Mouse (Mus musculus): ENCODE measurements at regions not wholly inside any gene's neighbourhood (a gene's known extent, or its start where the extent isn't known, plus 50 kb on each side); places are given as distances from the start of the nearest gene placed in this dataset.

DNA sequence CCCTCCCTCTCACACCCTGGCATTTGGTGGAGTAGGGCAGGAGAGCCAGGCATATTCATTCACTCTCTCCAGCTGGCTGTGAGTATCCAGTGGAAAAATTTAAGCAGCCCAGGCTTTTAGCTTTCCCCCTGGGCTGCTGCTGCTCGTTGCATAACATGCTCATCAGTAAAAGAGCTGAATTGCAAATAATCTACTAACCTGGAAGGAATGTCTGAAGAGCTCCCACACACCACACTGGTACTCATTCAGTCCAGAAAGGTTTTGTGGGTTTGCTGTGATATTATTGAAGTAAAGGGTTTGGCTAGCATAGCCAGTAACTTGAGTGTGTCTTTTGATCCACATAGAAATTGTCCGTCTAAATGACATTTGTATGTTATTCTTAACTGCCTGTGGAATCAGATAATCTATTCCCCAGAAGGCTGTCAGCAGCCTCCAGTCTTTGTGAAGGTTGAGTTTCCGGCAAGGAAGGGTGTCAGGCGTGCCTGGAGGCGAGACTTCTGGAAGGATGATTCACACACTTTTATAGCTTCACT is 334.5 kb upstream of the Trib2 start:
- no peak overlapping the region for H3K27ac ChIP-seq (ENCODE audit: low read length)
- ATAC-seq (ENCODE audit: insufficient number of reproducible peaks, insufficient read depth, low FRiP score, low read depth) = no peak

GRCm38 (mm10) chr12:16146919-16147318 is 330.2 kb upstream of the Trib2 start:
- no peaks in the 10 kb centered on the region for H3K9me3 ChIP-seq (ENCODE audit: control insufficient read depth, low read depth, low read length)
- no peak overlapping the region for H3K27ac ChIP-seq (ENCODE audit: low read length)
- ATAC-seq (ENCODE audit: insufficient number of reproducible peaks, insufficient read depth, low FRiP score, low read depth) = no peak
- H3K4me2 ChIP-seq (replicated peaks; ENCODE audit: low read depth, low read length) = no peak overlapping the region
- no peak overlapping the region for H3K9ac ChIP-seq (replicated peaks; ENCODE audit: low read depth, low read length)
- H3K27me3 ChIP-seq (ENCODE audit: control insufficient read depth, insufficient read depth, low read length) = no peaks in the 10 kb centered on the region
- H3K36me3 ChIP-seq (ENCODE audit: control insufficient read depth, insufficient read depth, low read length) = no peaks in the 10 kb centered on the region
- H3K4me1 ChIP-seq (ENCODE audit: control insufficient read depth, insufficient read depth, low read length) = no peaks in the 10 kb centered on the region
- 74% methylated on average over 2 of the region's 2 CpGs for WGBS
- H3K4me3 ChIP-seq (ENCODE audit: low read depth, low read length) = no peak overlapping the region

More for the DNA sequence above, 334.5 kb upstream of the Trib2 start:
- no peak overlapping the region for H3K9ac ChIP-seq (replicated peaks; ENCODE audit: low read depth, low read length)
- H3K4me1 ChIP-seq (ENCODE audit: control insufficient read depth, insufficient read depth, low read length) = no peaks in the 10 kb centered on the region
- H3K36me3 ChIP-seq (ENCODE audit: control insufficient read depth, insufficient read depth, low read length) = no peaks in the 10 kb centered on the region
- no peaks in the 10 kb centered on the region for H3K9me3 ChIP-seq (ENCODE audit: control insufficient read depth, low read depth, low read length)
- H3K4me2 ChIP-seq (replicated peaks; ENCODE audit: low read depth, low read length) = no peak overlapping the region
- 38% methylated on average over 5 of the region's 5 CpGs for WGBS
- H3K27me3 ChIP-seq (ENCODE audit: control insufficient read depth, insufficient read depth, low read length) = no peaks in the 10 kb centered on the region
- no peak overlapping the region for H3K4me3 ChIP-seq (ENCODE audit: low read depth, low read length)

GRCm38 (mm10) chr12:16145621-16146020 is 328.9 kb upstream of the Trib2 start:
- Histone ChIP-seq H3K36me3 (ENCODE audit: control insufficient read depth, insufficient read depth, low read length) (no peaks in the 10 kb centered on the region), H3K27ac (ENCODE audit: low read length) (no peak overlapping the region), H3K9me3 (ENCODE audit: control insufficient read depth, low read depth, low read length) (no peaks in the 10 kb centered on the region), H3K4me3 (ENCODE audit: low read depth, low read length) (no peak overlapping the region), H3K27me3 (ENCODE audit: control insufficient read depth, insufficient read depth, low read length) (no peaks in the 10 kb centered on the region), H3K9ac (replicated peaks; ENCODE audit: low read depth, low read length) (no peak overlapping the region), H3K4me2 (replicated peaks; ENCODE audit: low read depth, low read length) (no peak overlapping the region), H3K4me1 (ENCODE audit: control insufficient read depth, insufficient read depth, low read length) (no peaks in the 10 kb centered on the region)
- WGBS = 77% methylated on average over 7 of the region's 7 CpGs
- no peak for ATAC-seq (ENCODE audit: insufficient number of reproducible peaks, insufficient read depth, low FRiP score, low read depth)

- no peak overlapping the region for H3K4me2 ChIP-seq (replicated peaks; ENCODE audit: low read depth, low read length)
- no peak overlapping the region for H3K27ac ChIP-seq (ENCODE audit: low read length)
- no peaks in the 10 kb centered on the region for H3K4me1 ChIP-seq (ENCODE audit: control insufficient read depth, insufficient read depth, low read length)
- no peak overlapping the region for H3K9ac ChIP-seq (replicated peaks; ENCODE audit: low read depth, low read length)
- no peak for ATAC-seq (ENCODE audit: insufficient number of reproducible peaks, insufficient read depth, low FRiP score, low read depth)
- no peak overlapping the region for H3K4me3 ChIP-seq (ENCODE audit: low read depth, low read length)
- H3K27me3 ChIP-seq (ENCODE audit: control insufficient read depth, insufficient read depth, low read length) = no peaks in the 10 kb centered on the region
- WGBS = 76% methylated on average over 4 of the region's 4 CpGs
- no peaks in the 10 kb centered on the region for H3K9me3 ChIP-seq (ENCODE audit: control insufficient read depth, low read depth, low read length)
- H3K36me3 ChIP-seq (ENCODE audit: control insufficient read depth, insufficient read depth, low read length) = no peaks in the 10 kb centered on the region
These were observed 324.5 kb upstream of the Trib2 start for GRCm38 (mm10) chr12:16141193-16141592.

DNA sequence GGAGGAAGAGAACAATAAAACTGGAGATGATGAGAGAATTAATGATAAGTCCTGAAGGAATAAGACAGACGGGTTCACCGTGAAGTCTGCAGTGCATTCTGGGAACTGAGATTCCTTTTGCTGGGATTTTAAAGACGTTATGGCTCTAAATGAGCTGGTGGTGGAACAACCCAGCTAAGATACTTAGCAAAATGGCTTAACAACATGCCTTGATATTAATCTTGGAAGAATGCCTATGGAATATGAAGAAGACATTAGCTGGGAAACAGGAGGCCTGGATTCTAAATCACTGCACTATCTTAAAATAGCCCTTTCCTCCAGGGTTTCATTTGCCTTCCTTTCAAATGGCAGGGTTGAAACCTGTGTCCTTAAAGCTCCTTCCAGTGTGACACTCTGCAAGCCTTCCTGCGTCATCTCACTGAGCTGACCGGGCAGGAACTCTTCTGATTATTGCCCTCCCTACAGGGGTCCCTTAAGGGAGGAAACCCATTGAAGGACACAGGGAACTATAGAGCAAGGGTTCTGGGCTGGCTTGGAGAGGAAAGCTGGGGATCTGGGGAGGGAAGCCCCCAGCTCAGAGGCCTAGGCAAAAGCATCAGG is 323.9 kb upstream of the Trib2 start:
- H3K4me3 ChIP-seq (ENCODE audit: low read depth, low read length) = no peak overlapping the region
- H3K9me3 ChIP-seq (ENCODE audit: control insufficient read depth, low read depth, low read length) = no peaks in the 10 kb centered on the region
- H3K27ac ChIP-seq (ENCODE audit: low read length) = no peak overlapping the region
- ATAC-seq (ENCODE audit: insufficient number of reproducible peaks, insufficient read depth, low FRiP score, low read depth) = no peak
- H3K9ac ChIP-seq (replicated peaks; ENCODE audit: low read depth, low read length) = no peak overlapping the region
- 81% methylated on average over 5 of the region's 5 CpGs for WGBS
- no peak overlapping the region for H3K4me2 ChIP-seq (replicated peaks; ENCODE audit: low read depth, low read length)
- no peaks in the 10 kb centered on the region for H3K36me3 ChIP-seq (ENCODE audit: control insufficient read depth, insufficient read depth, low read length)
- no peaks in the 10 kb centered on the region for H3K27me3 ChIP-seq (ENCODE audit: control insufficient read depth, insufficient read depth, low read length)
- no peaks in the 10 kb centered on the region for H3K4me1 ChIP-seq (ENCODE audit: control insufficient read depth, insufficient read depth, low read length)

DNA sequence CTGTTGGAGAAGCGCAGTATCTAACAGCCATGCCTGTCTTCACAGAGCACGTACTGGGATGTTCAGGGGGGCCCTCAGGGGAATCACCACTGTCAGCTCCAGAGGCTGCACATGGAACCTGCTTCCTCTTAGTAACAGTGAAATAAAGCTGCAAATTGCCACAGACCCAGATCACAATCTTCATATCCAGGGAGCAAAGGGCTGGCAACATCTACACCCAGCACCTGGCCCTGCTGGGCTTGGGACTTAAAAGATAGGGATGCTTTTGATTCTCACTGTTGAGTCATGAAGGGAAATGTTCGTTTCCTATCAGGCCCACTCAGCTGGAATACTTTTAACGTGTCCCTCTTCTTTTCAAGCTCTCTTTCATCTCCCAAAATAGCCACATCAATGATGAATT is 322.4 kb upstream of the Trib2 start:
- Histone ChIP-seq H3K4me2 (replicated peaks; ENCODE audit: low read depth, low read length) (no peak overlapping the region), H3K27me3 (ENCODE audit: control insufficient read depth, insufficient read depth, low read length) (no peaks in the 10 kb centered on the region), H3K4me3 (ENCODE audit: low read depth, low read length) (no peak overlapping the region), H3K9ac (replicated peaks; ENCODE audit: low read depth, low read length) (no peak overlapping the region), H3K27ac (ENCODE audit: low read length) (no peak overlapping the region), H3K9me3 (ENCODE audit: control insufficient read depth, low read depth, low read length) (no peaks in the 10 kb centered on the region), H3K4me1 (ENCODE audit: control insufficient read depth, insufficient read depth, low read length) (no peaks in the 10 kb centered on the region), H3K36me3 (ENCODE audit: control insufficient read depth, insufficient read depth, low read length) (no peaks in the 10 kb centered on the region)
- ATAC-seq (ENCODE audit: insufficient number of reproducible peaks, insufficient read depth, low FRiP score, low read depth) = no peak
- WGBS = 66% methylated on average over 4 of the region's 4 CpGs

- 84% methylated on average over 3 of the region's 3 CpGs for WGBS
- Histone ChIP-seq H3K4me1 (ENCODE audit: control insufficient read depth, insufficient read depth, low read length) (no peaks in the 10 kb centered on the region), H3K27ac (ENCODE audit: low read length) (no peak overlapping the region)
These were observed 321.1 kb upstream of the Trib2 start for GRCm38 (mm10) chr12:16137801-16138200.

DNA sequence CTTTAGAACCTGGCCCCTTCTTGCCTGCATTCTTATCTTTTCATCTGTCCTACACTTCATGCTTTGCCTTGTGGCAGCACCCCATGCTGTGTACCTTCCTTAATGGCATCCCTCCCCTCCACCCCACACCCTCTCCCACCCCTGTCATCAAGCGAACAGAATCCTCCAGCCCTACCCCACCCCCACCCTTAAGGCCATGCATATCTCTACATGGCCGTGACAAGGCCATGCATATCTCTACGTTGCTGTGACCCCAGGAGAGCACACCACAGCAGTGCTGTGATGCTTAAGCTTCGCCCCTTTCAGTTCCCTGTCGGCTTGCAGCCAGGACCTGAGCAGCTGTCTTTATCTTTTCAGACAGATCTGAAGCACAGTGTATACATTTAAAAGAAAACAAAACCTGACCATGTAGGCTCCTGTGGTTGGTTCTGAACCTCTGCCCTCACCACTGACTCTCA is 319.5 kb upstream of the Trib2 start:
- Histone ChIP-seq H3K27me3 (ENCODE audit: control insufficient read depth, insufficient read depth, low read length) (no peaks in the 10 kb centered on the region), H3K36me3 (ENCODE audit: control insufficient read depth, insufficient read depth, low read length) (no peaks in the 10 kb centered on the region), H3K9ac (replicated peaks; ENCODE audit: low read depth, low read length) (no peak overlapping the region), H3K27ac (ENCODE audit: low read length) (no peak overlapping the region), H3K4me3 (ENCODE audit: low read depth, low read length) (no peak overlapping the region), H3K9me3 (ENCODE audit: control insufficient read depth, low read depth, low read length) (no peaks in the 10 kb centered on the region), H3K4me2 (replicated peaks; ENCODE audit: low read depth, low read length) (no peak overlapping the region), H3K4me1 (ENCODE audit: control insufficient read depth, insufficient read depth, low read length) (no peaks in the 10 kb centered on the region)
- 19% methylated on average over 5 of the region's 5 CpGs for WGBS
- no peak for ATAC-seq (ENCODE audit: insufficient number of reproducible peaks, insufficient read depth, low FRiP score, low read depth)

More at GRCm38 (mm10) chr12:16137801-16138200, 321.1 kb upstream of the Trib2 start:
- Histone ChIP-seq H3K27me3 (ENCODE audit: control insufficient read depth, insufficient read depth, low read length) (no peaks in the 10 kb centered on the region), H3K36me3 (ENCODE audit: control insufficient read depth, insufficient read depth, low read length) (no peaks in the 10 kb centered on the region), H3K4me3 (ENCODE audit: low read depth, low read length) (no peak overlapping the region), H3K9ac (replicated peaks; ENCODE audit: low read depth, low read length) (no peak overlapping the region), H3K4me2 (replicated peaks; ENCODE audit: low read depth, low read length) (no peak overlapping the region), H3K9me3 (ENCODE audit: control insufficient read depth, low read depth, low read length) (no peaks in the 10 kb centered on the region)
- no peak for ATAC-seq (ENCODE audit: insufficient number of reproducible peaks, insufficient read depth, low FRiP score, low read depth)
